Mouse (Mus musculus): ENCODE measurements around the gene Ift22. TPM values are rescaled to one million over a fixed set of nuclear protein-coding genes. Genes with fewer than 3 reads are reported as not detected.

The Ift22 gene
- polyA plus RNA-seq, 1 experiment from 2014 or later = 41.4 TPM

GRCm38 (mm10) chr5:136872417-136872816 lies 35.5 kb upstream of the Ift22 start:
- no peak overlapping the region for H3K9ac ChIP-seq (ENCODE audit: low read depth, low read length)
- H3K4me2 ChIP-seq = no peak overlapping the region
- ATAC-seq (replicated peaks; ENCODE audit: insufficient number of reproducible peaks, low FRiP score, low TSS enrichment) = no peak
- no peak overlapping the region for H3K27ac ChIP-seq (ENCODE audit: low read depth, low read length)
- H3K4me3 ChIP-seq (ENCODE audit: low read depth, low read length) = no peak overlapping the region
- no peaks in the 10 kb centered on the region for H3K9me3 ChIP-seq (replicated peaks; ENCODE audit: control insufficient read depth, low read length)
- 66% methylated on average over 8 of the region's 8 CpGs for WGBS (ENCODE audit: insufficient replicate concordance)
- H3K27me3 ChIP-seq (ENCODE audit: control insufficient read depth, insufficient read depth, low read length) = no peaks in the 10 kb centered on the region
- H3K36me3 ChIP-seq (ENCODE audit: control insufficient read depth, insufficient read depth, low read length) = no peaks in the 10 kb centered on the region
- 0 out of 2 replicates have a peak, but pooled peaks cover 4% of the 10 kb centered on the region for H3K4me1 ChIP-seq (ENCODE audit: control insufficient read depth, insufficient read depth, low read length)

GRCm38 (mm10) chr5:136874271-136874670 lies 33.7 kb upstream of the Ift22 start:
- Histone ChIP-seq H3K36me3 (ENCODE audit: control insufficient read depth, insufficient read depth, low read length) (no peaks in the 10 kb centered on the region), H3K4me1 (ENCODE audit: control insufficient read depth, insufficient read depth, low read length) (0 out of 2 replicates have a peak, but pooled peaks cover 4% of the 10 kb centered on the region), H3K27ac (ENCODE audit: low read depth, low read length) (no peak overlapping the region), H3K9me3 (replicated peaks; ENCODE audit: control insufficient read depth, low read length) (no peaks in the 10 kb centered on the region), H3K27me3 (ENCODE audit: control insufficient read depth, insufficient read depth, low read length) (no peaks in the 10 kb centered on the region), H3K9ac (ENCODE audit: low read depth, low read length) (no peak overlapping the region), H3K4me3 (ENCODE audit: low read depth, low read length) (no peak overlapping the region), H3K4me2 (no peak overlapping the region)
- ATAC-seq (replicated peaks; ENCODE audit: insufficient number of reproducible peaks, low FRiP score, low TSS enrichment) = no peak
- whole genome bisulfite sequencing (ENCODE audit: insufficient replicate concordance) = 50% methylated on average over 10 of the region's 10 CpGs

- H3K4me2 ChIP-seq = no peak overlapping the region
- H3K9me3 ChIP-seq (replicated peaks; ENCODE audit: control insufficient read depth, low read length) = no peaks in the 10 kb centered on the region
- H3K36me3 ChIP-seq (ENCODE audit: control insufficient read depth, insufficient read depth, low read length) = no peaks in the 10 kb centered on the region
- H3K27me3 ChIP-seq (ENCODE audit: control insufficient read depth, insufficient read depth, low read length) = peaks cover 32% of the 10 kb centered on the region
- no peak overlapping the region for H3K9ac ChIP-seq (ENCODE audit: low read depth, low read length)
- WGBS (ENCODE audit: insufficient replicate concordance) = 77% methylated on average over 8 of the region's 8 CpGs
- H3K4me1 ChIP-seq (ENCODE audit: control insufficient read depth, insufficient read depth, low read length) = 0 out of 2 replicates have a peak, but pooled peaks cover 6% of the 10 kb centered on the region
- no peak for ATAC-seq (replicated peaks; ENCODE audit: insufficient number of reproducible peaks, low FRiP score, low TSS enrichment)
- no peak overlapping the region for H3K4me3 ChIP-seq (ENCODE audit: low read depth, low read length)
- H3K27ac ChIP-seq (ENCODE audit: low read depth, low read length) = no peak overlapping the region
Observed at GRCm38 (mm10) chr5:136880101-136880500, 27.8 kb upstream of the Ift22 start.

- Histone ChIP-seq H3K4me2 (peak overlapping the region; percentile 86), H3K27me3 (ENCODE audit: control insufficient read depth, insufficient read depth, low read length) (peaks cover 32% of the 10 kb centered on the region), H3K4me1 (ENCODE audit: control insufficient read depth, insufficient read depth, low read length) (0 out of 2 replicates have a peak, but pooled peaks cover 6% of the 10 kb centered on the region), H3K27ac (ENCODE audit: low read depth, low read length) (no peak overlapping the region), H3K9me3 (replicated peaks; ENCODE audit: control insufficient read depth, low read length) (no peaks in the 10 kb centered on the region), H3K9ac (ENCODE audit: low read depth, low read length) (peak overlapping the region; percentile 63), H3K4me3 (ENCODE audit: low read depth, low read length) (peak overlapping the region; percentile 59), H3K36me3 (ENCODE audit: control insufficient read depth, insufficient read depth, low read length) (no peaks in the 10 kb centered on the region)
- ATAC-seq (replicated peaks; ENCODE audit: insufficient number of reproducible peaks, low FRiP score, low TSS enrichment) = 0 out of 2 replicates have a peak, but pooled peaks have one; percentile 57
- WGBS (ENCODE audit: insufficient replicate concordance) = 2% methylated on average over 35 of the region's 39 CpGs
Observed at GRCm38 (mm10) chr5:136881380-136882009, 26.5 kb upstream of the Ift22 start.

- peak overlapping the region; percentile 72 for H3K9ac ChIP-seq (ENCODE audit: low read depth, low read length)
- peak overlapping the region; percentile 86 for H3K4me2 ChIP-seq
- peak overlapping the region; percentile 15; the same call in 1 of the 2 replicates for H3K27ac ChIP-seq (ENCODE audit: low read depth, low read length)
- no peaks in the 10 kb centered on the region for H3K36me3 ChIP-seq (ENCODE audit: control insufficient read depth, insufficient read depth, low read length)
- 0 out of 2 replicates have a peak, but pooled peaks cover 11% of the 10 kb centered on the region for H3K4me1 ChIP-seq (ENCODE audit: control insufficient read depth, insufficient read depth, low read length)
- H3K27me3 ChIP-seq (ENCODE audit: control insufficient read depth, insufficient read depth, low read length) = peaks cover 32% of the 10 kb centered on the region
- ATAC-seq (replicated peaks; ENCODE audit: insufficient number of reproducible peaks, low FRiP score, low TSS enrichment) = no peak
- peak overlapping the region; percentile 59 for H3K4me3 ChIP-seq (ENCODE audit: low read depth, low read length)
- 2% methylated on average over 47 of the region's 47 CpGs for WGBS (ENCODE audit: insufficient replicate concordance)
- H3K9me3 ChIP-seq (replicated peaks; ENCODE audit: control insufficient read depth, low read length) = no peaks in the 10 kb centered on the region
Observed at GRCm38 (mm10) chr5:136882055-136882787, 25.7 kb upstream of the Ift22 start.

GRCm38 (mm10) chr5:136882788-136883439 lies 25.0 kb upstream of the Ift22 start, which contains the start of gene Col26a1:
Col26a1 (minus strand) TSS chr5:136883209.
- Histone ChIP-seq H3K9me3 (replicated peaks; ENCODE audit: control insufficient read depth, low read length) (no peaks in the 10 kb centered on the region), H3K4me3 (ENCODE audit: low read depth, low read length) (peak within 1 kb of the TSS; percentile 59), H3K36me3 (ENCODE audit: control insufficient read depth, insufficient read depth, low read length) (no peaks in the 10 kb centered on the region), H3K4me2 (peak within 1 kb of the TSS; percentile 86), H3K9ac (ENCODE audit: low read depth, low read length) (peak within 1 kb of the TSS; percentile 72), H3K27me3 (ENCODE audit: control insufficient read depth, insufficient read depth, low read length) (peaks cover 32% of the 10 kb centered on the region), H3K27ac (ENCODE audit: low read depth, low read length) (peak within 1 kb of the TSS; percentile 22; the same call in 1 of the 2 replicates), H3K4me1 (ENCODE audit: control insufficient read depth, insufficient read depth, low read length) (0 out of 2 replicates have a peak, but pooled peaks cover 11% of the 10 kb centered on the region)
- peak; percentile 43 for ATAC-seq (replicated peaks; ENCODE audit: insufficient number of reproducible peaks, low FRiP score, low TSS enrichment)
- 2% methylated on average over 44 of the region's 44 CpGs for WGBS (ENCODE audit: insufficient replicate concordance)

GRCm38 (mm10) chr5:136886957-136887356 lies 21.0 kb upstream of the Ift22 start:
- H3K27ac ChIP-seq (ENCODE audit: low read depth, low read length) = no peak overlapping the region
- no peaks in the 10 kb centered on the region for H3K36me3 ChIP-seq (ENCODE audit: control insufficient read depth, insufficient read depth, low read length)
- no peak overlapping the region for H3K4me2 ChIP-seq
- no peak overlapping the region for H3K9ac ChIP-seq (ENCODE audit: low read depth, low read length)
- no peak for ATAC-seq (replicated peaks; ENCODE audit: insufficient number of reproducible peaks, low FRiP score, low TSS enrichment)
- H3K27me3 ChIP-seq (ENCODE audit: control insufficient read depth, insufficient read depth, low read length) = peaks cover 26% of the 10 kb centered on the region
- H3K4me3 ChIP-seq (ENCODE audit: low read depth, low read length) = no peak overlapping the region
- 0 out of 2 replicates have a peak, but pooled peaks cover 8% of the 10 kb centered on the region for H3K4me1 ChIP-seq (ENCODE audit: control insufficient read depth, insufficient read depth, low read length)
- 35% methylated on average over 7 of the region's 7 CpGs for WGBS (ENCODE audit: insufficient replicate concordance)
- H3K9me3 ChIP-seq (replicated peaks; ENCODE audit: control insufficient read depth, low read length) = no peaks in the 10 kb centered on the region

GRCm38 (mm10) chr5:136888539-136889355 lies 19.2 kb upstream of the Ift22 start:
- Histone ChIP-seq H3K4me2 (peak overlapping the region; percentile 47), H3K9me3 (replicated peaks; ENCODE audit: control insufficient read depth, low read length) (no peaks in the 10 kb centered on the region), H3K9ac (ENCODE audit: low read depth, low read length) (no peak overlapping the region), H3K4me1 (ENCODE audit: control insufficient read depth, insufficient read depth, low read length) (0 out of 2 replicates have a peak, but pooled peaks cover 5% of the 10 kb centered on the region), H3K36me3 (ENCODE audit: control insufficient read depth, insufficient read depth, low read length) (no peaks in the 10 kb centered on the region), H3K27ac (ENCODE audit: low read depth, low read length) (no peak overlapping the region), H3K27me3 (ENCODE audit: control insufficient read depth, insufficient read depth, low read length) (peaks cover 10% of the 10 kb centered on the region), H3K4me3 (ENCODE audit: low read depth, low read length) (no peak overlapping the region)
- 45% methylated on average over 19 of the region's 19 CpGs for WGBS (ENCODE audit: insufficient replicate concordance)
- ATAC-seq (replicated peaks; ENCODE audit: insufficient number of reproducible peaks, low FRiP score, low TSS enrichment) = no peak
